Mouse (Mus musculus) liver, adult (tissue): ENCODE measurements at regions not wholly inside any gene's neighbourhood (a gene's known extent, or its start where the extent isn't known, plus 50 kb on each side); places are given as distances from the start of the nearest gene placed in this dataset.

Experiments
- GATA4 ChIP-seq: IDR thresholded peaks from 2 replicates; pipeline ENCODE4 v1.6.1; 2014; ENCODE audit warnings: mild to moderate bottlenecking, low read length; ENCODE audit not compliant: insufficient replicate concordance

GRCm38 (mm10) chr2:137705724-137706422, 550.5 kb upstream of the Btbd3 start:
- no peak for TF ChIP-seq GATA4

DNA sequence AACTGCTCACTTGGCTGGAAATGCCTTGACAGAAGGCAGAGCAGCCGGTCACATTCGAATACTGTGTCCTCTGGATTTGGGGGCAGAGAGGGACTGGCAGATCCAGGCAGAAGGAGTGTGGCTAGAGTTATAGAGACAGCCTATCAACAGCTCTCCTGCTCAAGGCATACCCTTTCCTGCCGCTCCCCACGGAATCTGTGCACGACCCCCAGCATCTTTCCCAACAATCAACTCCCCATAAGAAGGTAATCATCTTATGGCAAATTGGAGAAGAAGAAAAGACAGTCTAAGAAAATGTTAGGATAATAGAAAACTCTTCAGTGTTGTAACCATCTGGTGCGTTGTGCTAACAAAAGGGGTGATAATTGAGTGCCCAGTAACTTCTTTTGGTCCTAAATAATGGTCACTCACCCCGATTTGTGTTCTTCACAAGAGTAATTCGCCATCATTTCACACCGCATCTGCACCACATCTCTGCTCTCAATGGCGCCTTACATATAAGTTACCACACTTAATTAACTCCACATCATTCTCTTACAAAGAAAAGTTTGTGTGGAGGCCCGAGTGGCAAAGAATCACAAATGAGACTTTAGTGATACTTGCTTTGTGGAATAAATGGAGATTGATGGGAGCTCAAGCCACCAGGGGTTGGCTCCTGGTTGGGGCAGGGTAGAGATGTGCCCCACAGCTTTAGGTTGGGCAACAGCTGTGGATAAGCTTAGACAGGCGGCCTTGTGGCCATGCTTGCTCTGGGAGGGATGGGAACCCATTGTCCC, 551.2 kb upstream of the Btbd3 start:
- no peak for TF ChIP-seq GATA4

DNA sequence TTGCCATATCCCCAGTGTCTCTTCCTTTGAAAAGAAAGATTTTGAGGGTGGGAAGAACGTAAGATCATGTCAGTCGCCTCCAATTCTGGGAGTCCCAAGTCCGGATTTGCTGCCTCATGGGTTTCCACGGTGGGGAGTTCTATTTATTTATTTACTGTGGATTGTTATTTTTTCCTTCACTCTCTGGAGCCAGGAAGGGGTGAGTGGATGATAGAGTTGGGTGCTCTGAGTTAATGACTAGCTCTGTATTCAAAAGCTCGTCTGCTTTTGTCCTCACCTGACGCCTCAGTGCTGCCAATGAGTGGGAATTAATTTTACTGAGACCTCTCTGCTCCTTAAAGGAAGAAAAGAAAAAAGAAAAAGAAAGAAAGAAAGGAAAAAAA, 551.8 kb upstream of the Btbd3 start:
- TF ChIP-seq GATA4, result no peak

GRCm38 (mm10) chr2:137704051-137704450, 552.3 kb upstream of the Btbd3 start:
- no peak for TF ChIP-seq GATA4

- TF ChIP-seq GATA4, result no peak
Measured at GRCm38 (mm10) chr2:137695885-137696284, 560.5 kb upstream of the Btbd3 start.

DNA sequence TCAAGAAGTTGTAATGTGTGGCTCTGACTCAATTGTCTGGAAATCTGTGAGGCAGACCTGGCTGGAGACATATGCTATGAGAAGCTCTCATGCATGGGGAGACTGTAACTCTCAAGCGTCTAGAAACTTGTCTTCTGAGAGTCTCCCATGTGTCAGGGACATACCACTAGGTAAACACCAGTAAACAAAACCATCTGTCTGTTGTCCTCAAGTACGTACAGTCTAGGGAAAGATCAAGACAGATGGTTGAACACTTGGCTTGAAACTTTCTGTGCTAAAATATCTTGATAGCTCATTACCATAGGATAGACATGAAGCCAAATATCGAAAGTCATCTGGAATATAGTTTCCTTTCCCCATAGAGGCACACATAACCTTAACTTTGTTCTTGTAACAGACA, 562.3 kb upstream of the Btbd3 start:
- no peak for TF ChIP-seq GATA4

GRCm38 (mm10) chr2:137687208-137687607, 569.2 kb upstream of the Btbd3 start:
- TF ChIP-seq GATA4, result no peak

GRCm38 (mm10) chr2:137686735-137687134, 569.6 kb upstream of the Btbd3 start:
- no peak for TF ChIP-seq GATA4

GRCm38 (mm10) chr2:137681762-137682161, 565.3 kb upstream of the Jag1 start:
- no peak for TF ChIP-seq GATA4

- TF ChIP-seq GATA4, result 0 out of 2 replicates have a peak, but pooled peaks have one; percentile 7
Measured at GRCm38 (mm10) chr2:137663171-137663570, 546.7 kb upstream of the Jag1 start.

GRCm38 (mm10) chr2:137662216-137662615, 545.8 kb upstream of the Jag1 start:
- TF ChIP-seq GATA4, result no peak

GRCm38 (mm10) chr2:137660449-137660848, 544.0 kb upstream of the Jag1 start:
- no peak for TF ChIP-seq GATA4

DNA sequence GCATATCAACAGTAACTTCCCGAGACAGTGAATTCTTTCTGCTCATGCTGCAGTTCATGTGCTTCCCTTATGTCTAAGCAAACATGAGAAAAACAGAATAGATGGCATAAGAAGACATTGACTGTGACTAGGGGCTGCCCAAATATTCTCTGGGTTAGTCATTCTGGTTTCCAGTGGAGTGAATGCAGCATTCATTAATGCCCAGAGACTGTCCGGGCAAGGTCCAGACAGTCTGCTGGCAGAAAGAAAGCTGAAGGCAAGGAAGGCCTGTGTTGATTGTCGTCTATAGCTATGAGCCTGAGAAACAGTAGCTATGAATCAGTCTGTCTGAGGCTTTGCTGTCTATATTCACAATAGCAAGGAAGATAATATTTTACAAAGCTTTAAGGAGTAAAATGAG, 537.9 kb upstream of the Jag1 start:
- no peak for TF ChIP-seq GATA4

DNA sequence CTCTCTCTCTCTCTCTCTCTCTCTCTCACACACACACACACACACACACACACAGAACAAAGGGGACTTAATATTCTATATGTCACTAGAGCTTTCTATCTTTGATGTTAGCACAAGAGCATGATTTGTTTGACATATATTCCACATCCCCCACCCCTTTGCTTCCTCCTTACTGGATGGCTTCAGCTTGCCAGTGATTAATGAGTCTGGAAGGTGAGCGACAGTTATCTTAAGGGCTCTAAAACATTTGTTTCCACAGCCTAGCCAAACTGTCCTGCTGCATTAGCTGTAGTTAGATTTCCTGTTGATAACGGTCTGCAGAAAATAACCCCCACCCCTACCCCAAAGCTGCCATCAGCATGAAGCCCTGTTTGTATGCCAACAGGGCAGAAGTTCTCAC, 527.7 kb upstream of the Jag1 start:
- no peak for TF ChIP-seq GATA4

DNA sequence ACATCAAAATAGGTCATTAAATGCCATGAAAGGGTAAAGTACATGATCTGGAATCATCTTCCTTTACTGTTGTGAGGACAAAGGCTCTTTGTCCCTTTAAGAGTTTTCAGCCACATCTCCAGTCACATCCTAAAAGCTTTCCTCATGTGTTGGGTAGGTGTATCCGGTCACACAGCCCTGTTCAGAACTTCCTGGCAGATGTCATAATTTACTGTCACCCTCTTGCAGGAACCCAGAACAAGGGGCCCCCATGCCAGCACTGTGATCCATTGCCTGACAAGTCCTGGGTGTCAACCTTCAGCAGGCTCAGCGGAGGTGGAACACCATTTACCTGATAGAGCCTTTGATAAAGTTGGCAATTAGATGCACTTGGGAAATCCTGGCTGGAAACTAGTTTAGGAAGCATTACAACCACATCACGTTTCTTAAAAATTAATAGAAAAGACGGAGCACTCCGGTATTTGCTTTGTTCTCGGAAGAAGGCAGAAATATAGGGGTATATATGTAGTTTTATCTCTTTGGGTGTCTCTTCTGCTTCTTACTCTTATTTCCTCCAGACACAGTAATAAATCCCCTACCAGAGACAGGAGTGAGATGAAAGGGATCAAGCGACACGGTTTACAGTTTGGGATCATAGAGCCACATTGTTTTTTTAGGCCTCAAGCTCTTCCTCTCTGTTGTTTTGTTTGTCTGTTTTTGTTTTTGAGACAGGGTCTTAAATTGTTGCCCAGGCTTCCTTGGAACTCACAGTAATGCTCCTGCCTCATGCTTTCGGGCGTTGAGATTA, 527.0 kb upstream of the Jag1 start:
- no peak for TF ChIP-seq GATA4

GRCm38 (mm10) chr2:137635019-137635621, 518.7 kb upstream of the Jag1 start:
- no peak for TF ChIP-seq GATA4

GRCm38 (mm10) chr2:137616637-137617036, 500.2 kb upstream of the Jag1 start:
- no peak for TF ChIP-seq GATA4
